Mouse (Mus musculus) heart, adult 2 months (tissue): Measurements from ENCODE around the gene Gm9008.

Experiments used
- CTCF ChIP-seq: fragments of 200-600 bp; IDR thresholded peaks from 2 replicates; pipeline ENCODE4 v1.8.1; 2022; ENCODE audit warnings: antibody characterized with exemption, mild to moderate bottlenecking, moderate library complexity
- POLR2A ChIP-seq: fragments of 200-500 bp; IDR thresholded peaks from 2 replicates; pipeline ENCODE4 v1.6.1; 2011; ENCODE audit warnings: mild to moderate bottlenecking, low read depth, low read length, control low read depth; ENCODE audit not compliant: insufficient read depth

DNA sequence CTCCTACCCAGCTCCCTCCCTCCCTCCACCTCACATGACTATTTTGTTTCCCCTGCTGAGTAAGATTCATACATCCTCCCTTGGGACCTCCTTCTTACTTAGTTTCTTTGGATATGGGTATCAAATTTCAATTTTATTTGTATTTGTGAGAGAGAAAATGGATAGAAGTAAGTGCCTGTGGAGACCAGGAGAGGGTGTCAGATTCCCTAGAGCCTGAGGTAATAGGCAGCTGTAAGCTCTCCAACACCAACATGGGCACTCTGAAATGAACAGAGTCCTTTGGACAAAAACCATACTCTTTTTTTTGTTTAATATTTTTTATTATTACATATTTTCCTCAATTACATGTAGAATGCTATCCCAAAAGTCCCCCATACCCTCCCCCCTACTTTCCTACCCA is 12.6 kb upstream of the Gm9008 start:
- no peak for TF ChIP-seq CTCF
- no peak for TF ChIP-seq POLR2A
